Mouse (Mus musculus): ENCODE measurements around the gene Gan. TPM values are rescaled to one million over a fixed set of nuclear protein-coding genes. Genes with fewer than 3 reads are reported as not detected.
A peak's percentile ranks its signal among the peaks of the same experiment; 100 is the strongest.

Gan gene
- polyA plus RNA-seq, 2 experiments: 0.62 to 1.6 TPM

DNA sequence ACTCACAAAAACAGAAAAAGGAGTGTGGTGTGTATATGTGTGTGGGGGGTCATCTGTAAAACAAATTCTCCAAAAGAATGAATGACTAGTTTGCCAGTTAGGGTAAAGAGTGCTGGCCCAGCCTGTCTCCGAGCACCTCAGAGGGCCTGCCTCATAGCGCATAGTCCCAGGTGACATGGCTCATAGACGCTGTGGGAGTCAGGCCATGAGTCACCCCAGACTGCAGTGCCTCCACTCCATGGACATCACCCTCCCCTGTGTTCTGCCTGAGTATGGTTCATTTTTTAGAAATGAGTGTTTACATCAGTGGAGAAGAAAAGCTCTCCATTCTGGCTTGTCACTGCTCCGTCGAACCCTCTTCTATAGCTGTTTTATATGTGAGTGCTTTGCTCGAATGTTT lies 20.7 kb downstream of the Gan start:
- no peak for DNase-seq (ENCODE audit: low read depth in 3 of 3, low spot score in 3 of 3)
- no peak for ATAC-seq (ENCODE audit: insufficient read depth)

DNA sequence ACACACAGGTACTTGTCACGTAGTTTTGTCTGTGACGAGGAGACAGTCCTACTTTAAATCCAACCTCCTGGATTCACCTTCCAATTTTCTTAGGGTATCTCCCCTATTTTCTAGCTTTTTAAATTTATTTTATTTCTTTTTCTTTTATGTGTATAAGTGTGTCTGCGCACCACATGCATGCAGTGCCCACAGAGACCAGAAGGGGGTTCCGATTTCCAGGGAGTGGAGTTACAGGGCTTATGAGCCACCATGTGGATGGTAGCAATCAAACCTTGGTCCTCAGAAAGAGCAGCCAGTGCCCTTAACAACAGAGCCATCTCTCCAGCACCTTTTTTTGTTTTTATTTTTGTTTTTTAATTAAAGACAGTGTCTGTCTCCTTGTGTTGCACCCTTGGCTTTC lies 24.8 kb downstream of the Gan start:
- H3K4me1 ChIP-seq (replicated peaks; ENCODE audit: control insufficient read depth in 2 of 2, insufficient read depth in 2 of 2, low read length in 1 of 2): no peaks in the 10 kb centered on the region
- no peak overlapping the region for H3K4me2 ChIP-seq (ENCODE audit: low read depth)
- H3K27ac ChIP-seq: no peak overlapping the region
- H3K27me3 ChIP-seq (ENCODE audit: control insufficient read depth, insufficient read depth, low read length): no peaks in the 10 kb centered on the region
- no peaks in the 10 kb centered on the region for H3K9me3 ChIP-seq (ENCODE audit: control insufficient read depth, low read length)
- peaks cover 4% of the 10 kb centered on the region for H3K36me3 ChIP-seq (replicated peaks; ENCODE audit: control insufficient read depth, insufficient read depth, low read depth)
- no peak overlapping the region for H3K4me3 ChIP-seq (ENCODE audit: insufficient read depth in 1 of 2, low read depth in 2 of 2, low read length in 2 of 2)
- 87% methylated on average over 4 of the region's 4 CpGs for WGBS (ENCODE audit: insufficient replicate concordance)
- DNase-seq (ENCODE audit: low read depth in 3 of 3, low spot score in 3 of 3) (no peak), ATAC-seq (ENCODE audit: insufficient read depth) (no peak)
- TF ChIP-seq EP300 (IDR thresholded peaks at IDR 0.05; ENCODE audit: low read depth): no peak
- peak; percentile 59 for TF ChIP-seq CTCF (IDR thresholded peaks at IDR 0.05; ENCODE audit: low read depth)
- H3K9ac ChIP-seq (replicated peaks): no peak overlapping the region

More for the DNA sequence above, 20.7 kb downstream of the Gan start:
- no peak overlapping the region for H3K27ac ChIP-seq
- H3K4me2 ChIP-seq (ENCODE audit: low read depth): no peak overlapping the region
- H3K36me3 ChIP-seq (replicated peaks; ENCODE audit: control insufficient read depth, insufficient read depth, low read depth): peaks cover 3% of the 10 kb centered on the region
- no peak overlapping the region for H3K9ac ChIP-seq (replicated peaks)
- WGBS (ENCODE audit: insufficient replicate concordance): 79% methylated on average over 6 of the region's 6 CpGs
- no peak overlapping the region for H3K4me3 ChIP-seq (ENCODE audit: insufficient read depth in 1 of 2, low read depth in 2 of 2, low read length in 2 of 2)
- no peak for TF ChIP-seq CTCF (IDR thresholded peaks at IDR 0.05; ENCODE audit: low read depth)
- no peak for TF ChIP-seq EP300 (IDR thresholded peaks at IDR 0.05; ENCODE audit: low read depth)
- H3K4me1 ChIP-seq (replicated peaks; ENCODE audit: control insufficient read depth in 2 of 2, insufficient read depth in 2 of 2, low read length in 1 of 2): no peaks in the 10 kb centered on the region
- no peaks in the 10 kb centered on the region for H3K27me3 ChIP-seq (ENCODE audit: control insufficient read depth, insufficient read depth, low read length)
- H3K9me3 ChIP-seq (ENCODE audit: control insufficient read depth, low read length): no peaks in the 10 kb centered on the region

GRCm38 (mm10) chr8:117183664-117184377 lies 25.9 kb downstream of the Gan start:
- Histone ChIP-seq H3K27ac (no peak overlapping the region), H3K36me3 (replicated peaks; ENCODE audit: control insufficient read depth, insufficient read depth, low read depth) (peaks cover 4% of the 10 kb centered on the region), H3K9me3 (ENCODE audit: control insufficient read depth, low read length) (no peaks in the 10 kb centered on the region), H3K27me3 (ENCODE audit: control insufficient read depth, insufficient read depth, low read length) (no peaks in the 10 kb centered on the region), H3K4me2 (ENCODE audit: low read depth) (no peak overlapping the region), H3K9ac (replicated peaks) (no peak overlapping the region), H3K4me3 (ENCODE audit: insufficient read depth in 1 of 2, low read depth in 2 of 2, low read length in 2 of 2) (no peak overlapping the region), H3K4me1 (replicated peaks; ENCODE audit: control insufficient read depth in 2 of 2, insufficient read depth in 2 of 2, low read length in 1 of 2) (no peaks in the 10 kb centered on the region)
- no peak for TF ChIP-seq CTCF (IDR thresholded peaks at IDR 0.05; ENCODE audit: low read depth)
- TF ChIP-seq EP300 (IDR thresholded peaks at IDR 0.05; ENCODE audit: low read depth): no peak
- DNase-seq (ENCODE audit: low read depth in 3 of 3, low spot score in 3 of 3): no peak
- ATAC-seq (ENCODE audit: insufficient read depth): no peak
- WGBS (ENCODE audit: insufficient replicate concordance): 71% methylated on average over 8 of the region's 8 CpGs

- Histone ChIP-seq H3K9ac (replicated peaks) (no peak overlapping the region), H3K4me2 (ENCODE audit: low read depth) (no peak overlapping the region), H3K4me3 (ENCODE audit: insufficient read depth in 1 of 2, low read depth in 2 of 2, low read length in 2 of 2) (no peak overlapping the region), H3K9me3 (ENCODE audit: control insufficient read depth, low read length) (no peaks in the 10 kb centered on the region), H3K4me1 (replicated peaks; ENCODE audit: control insufficient read depth in 2 of 2, insufficient read depth in 2 of 2, low read length in 1 of 2) (peaks cover 25 to 33% of the 10 kb centered on the region in 2 experiments), H3K27me3 (ENCODE audit: control insufficient read depth, insufficient read depth, low read length) (no peaks in the 10 kb centered on the region), H3K27ac (no peak overlapping the region), H3K36me3 (replicated peaks; ENCODE audit: control insufficient read depth, insufficient read depth, low read depth) (peaks cover 11% of the 10 kb centered on the region; the same call in 1 of the 2 replicates)
- TF ChIP-seq CTCF (IDR thresholded peaks at IDR 0.05; ENCODE audit: low read depth): no peak
- no peak for TF ChIP-seq EP300 (IDR thresholded peaks at IDR 0.05; ENCODE audit: low read depth)
- DNase-seq (ENCODE audit: low read depth in 3 of 3, low spot score in 3 of 3) (no peak), ATAC-seq (ENCODE audit: insufficient read depth) (no peak)
- WGBS (ENCODE audit: insufficient replicate concordance): 87% methylated on average over 4 of the region's 4 CpGs
Observed at GRCm38 (mm10) chr8:117194355-117194754, 36.4 kb downstream of the Gan start.

- DNase-seq (ENCODE audit: low read depth in 3 of 3, low spot score in 3 of 3) (peak; percentile 76 to 89 (median 78)), ATAC-seq (ENCODE audit: insufficient read depth) (peak; percentile 55)
- H3K4me2 ChIP-seq (ENCODE audit: low read depth): peak overlapping the region; percentile 65; the same call in 1 of the 2 replicates
- no peaks in the 10 kb centered on the region for H3K27me3 ChIP-seq (ENCODE audit: control insufficient read depth, insufficient read depth, low read length)
- 51% methylated on average over 4 of the region's 4 CpGs for WGBS (ENCODE audit: insufficient replicate concordance)
- TF ChIP-seq CTCF (IDR thresholded peaks at IDR 0.05; ENCODE audit: low read depth) (no peak), EP300 (IDR thresholded peaks at IDR 0.05; ENCODE audit: low read depth) (peak; percentile 53)
- H3K27ac ChIP-seq: peak overlapping the region; percentile 98
- no peak overlapping the region for H3K4me3 ChIP-seq (ENCODE audit: insufficient read depth in 1 of 2, low read depth in 2 of 2, low read length in 2 of 2)
- no peak overlapping the region for H3K9ac ChIP-seq (replicated peaks)
- H3K9me3 ChIP-seq (ENCODE audit: control insufficient read depth, low read length): no peaks in the 10 kb centered on the region
- peaks cover 11% of the 10 kb centered on the region; the same call in 1 of the 2 replicates for H3K36me3 ChIP-seq (replicated peaks; ENCODE audit: control insufficient read depth, insufficient read depth, low read depth)
- H3K4me1 ChIP-seq (replicated peaks; ENCODE audit: control insufficient read depth in 2 of 2, insufficient read depth in 2 of 2, low read length in 1 of 2): peaks cover 46 to 53% of the 10 kb centered on the region in 2 experiments
Observed at GRCm38 (mm10) chr8:117196593-117196992, 38.7 kb downstream of the Gan start.
